In the genomic region with DNA sequence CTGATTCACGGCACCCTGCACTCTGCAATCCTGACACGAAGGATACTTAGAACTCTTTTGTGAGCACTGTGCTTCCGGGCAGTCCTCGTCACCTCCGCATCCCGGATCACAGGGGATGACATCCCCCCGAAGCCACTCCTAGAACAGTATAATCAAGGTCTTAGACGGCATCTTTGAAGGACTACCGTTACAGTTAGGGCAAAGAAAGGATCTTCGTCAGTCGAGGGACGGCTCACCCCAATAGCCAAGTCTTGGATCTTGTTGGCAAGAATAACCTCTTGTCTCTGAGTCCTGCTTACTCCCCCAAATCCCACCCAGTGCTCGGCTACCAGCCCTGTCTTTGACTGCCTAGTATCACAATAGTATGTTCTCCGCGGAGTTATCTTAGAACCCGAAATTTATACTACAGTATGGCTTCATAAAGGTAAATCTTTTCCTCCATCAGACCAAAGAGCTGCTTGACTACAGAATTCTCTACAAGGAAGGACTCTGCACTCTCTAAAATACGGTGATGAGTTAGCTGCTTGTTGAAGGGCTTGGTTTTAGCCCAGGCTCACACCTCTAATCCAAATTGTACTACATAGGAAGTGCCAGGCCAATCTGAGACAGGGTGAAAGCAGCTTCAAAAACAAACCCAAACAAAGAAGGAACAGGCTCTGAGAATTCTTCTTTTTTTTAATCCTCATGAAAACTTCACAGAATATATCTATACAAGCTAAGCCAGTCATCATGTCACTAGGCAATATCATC, we compare ENCODE assay signal across 1 mouse cellular context.
TF ChIP-seq lines count a peak whose summit lies in the region.

No protein-coding gene starts in this region.

TF ChIP-seq in myocyte, 11 proteins besides CTCF, POLR2A, EP300 and RAD21:
- TF ChIP-seq MYOG (IDR thresholded peaks at IDR 0.05; ENCODE audit: control insufficient read depth in 1 of 3, insufficient read depth in 1 of 3, insufficient read length in 2 of 3, low read depth in 2 of 3) (no peak), TCF12 (IDR thresholded peaks at IDR 0.05; ENCODE audit: insufficient read depth, poor library complexity, severe bottlenecking) (no peak), USF1 (IDR thresholded peaks at IDR 0.05; ENCODE audit: low read depth) (no peak), POLR2AphosphoS2 (IDR thresholded peaks at IDR 0.05; ENCODE audit: insufficient read length, low read depth) (no peak), MYOD1 (IDR thresholded peaks at IDR 0.05; ENCODE audit: control insufficient read depth in 1 of 3, insufficient read length in 2 of 3, low read depth in 2 of 3) (no peak), MAX (IDR thresholded peaks at IDR 0.05; ENCODE audit: low read depth) (no peak), REST (IDR thresholded peaks at IDR 0.05; ENCODE audit: insufficient read depth, insufficient read length) (no peak), CEBPB (IDR thresholded peaks at IDR 0.05; ENCODE audit: insufficient read depth, poor library complexity, severe bottlenecking) (no peak), TCF3 (IDR thresholded peaks at IDR 0.05; ENCODE audit: insufficient read length, low read depth) (no peak), E2F4 (IDR thresholded peaks at IDR 0.05; ENCODE audit: insufficient read depth) (no peak), SRF (IDR thresholded peaks at IDR 0.05; ENCODE audit: control insufficient read depth, insufficient read length, low read depth) (no peak)
